Mouse (Mus musculus) ES-E14 (cell line): ENCODE measurements around the gene Ltc4s.

Experiments used
- CHD2 ChIP-seq: IDR thresholded peaks from 2 replicates; pipeline ENCODE4 v1.6.1; 2014; ENCODE audit warnings: mild to moderate bottlenecking, low read depth, low read length, inconsistent platforms
- HCFC1 ChIP-seq: IDR thresholded peaks from 2 replicates; pipeline ENCODE4 v1.6.1; 2012; ENCODE audit warnings: low read length, inconsistent platforms, borderline replicate concordance; ENCODE audit not compliant: insufficient read depth
- MAFK ChIP-seq: IDR thresholded peaks from 2 replicates; pipeline ENCODE4 v1.6.1; 2014; ENCODE audit warnings: mild to moderate bottlenecking, low read depth, low read length, inconsistent platforms; ENCODE audit not compliant: insufficient read depth
- ZC3H11A ChIP-seq: IDR thresholded peaks from 2 replicates; pipeline ENCODE4 v1.6.1; 2012; ENCODE audit warnings: low read depth, mild to moderate bottlenecking, inconsistent platforms, low read length, borderline replicate concordance
- ZNF384 ChIP-seq: IDR thresholded peaks from 2 replicates; pipeline ENCODE4 v1.6.1; 2012; ENCODE audit warnings: low read depth, low read length, inconsistent platforms

GRCm38 (mm10) chr11:50269163-50269562 lies 30.7 kb upstream of the Ltc4s start:
- TF ChIP-seq CHD2 (no peak), ZC3H11A (no peak), ZNF384 (no peak), HCFC1 (no peak), MAFK (no peak)
